ENCODE assay signal across 8 mouse cellular contexts in the genomic region with DNA sequence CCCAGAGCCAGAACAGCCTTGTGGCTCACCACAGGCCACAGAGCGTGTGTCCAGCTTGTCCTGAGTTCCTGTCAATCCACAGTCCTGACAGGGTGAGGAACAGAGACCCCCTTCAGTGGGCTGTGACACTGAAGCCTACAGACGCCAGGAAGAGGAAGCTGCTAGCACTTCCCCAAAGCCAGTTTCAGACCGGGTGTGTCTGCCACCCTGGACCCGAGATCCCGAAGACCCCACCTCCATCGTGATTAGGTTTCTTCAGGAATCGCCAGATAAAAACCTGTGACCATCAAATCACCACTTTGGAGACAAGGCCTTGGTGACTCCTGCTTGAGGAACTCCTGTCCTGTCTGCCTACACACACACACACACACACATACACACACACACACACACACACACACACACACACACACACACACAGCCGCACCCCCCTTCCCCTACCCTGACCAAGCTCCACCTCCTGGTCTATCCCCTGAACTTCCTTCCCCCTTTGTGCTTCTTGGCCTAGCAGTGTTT. TPM values are rescaled to one million over a fixed set of nuclear protein-coding genes. Genes with fewer than 3 reads are reported as not detected.
DNase-seq lines count a peak whose midpoint lies in the region; ATAC-seq and TF ChIP-seq lines count a peak whose summit lies in the region.

No protein-coding gene starts in this region.

- TF ChIP-seq CTCF in intestine, postnatal 0 days (IDR thresholded peaks at IDR 0.05; ENCODE audit: low read depth), result no peak; the same call in 1 of the 2 replicates
- TF ChIP-seq CTCF in kidney, postnatal 0 days (IDR thresholded peaks at IDR 0.05; ENCODE audit: low read depth), result peak; percentile 8; the same call in 1 of the 2 replicates

- no peak for ATAC-seq in intestine, embryonic 15.5 days
- ATAC-seq in intestine, postnatal 0 days, result no peak
- ATAC-seq in kidney, postnatal 0 days (replicated peaks; ENCODE audit: low FRiP score, low read depth), result no peak
- ATAC-seq in megakaryocyte progenitor cell, adult 5-6 weeks (replicated peaks; ENCODE audit: poor library complexity), result peak; percentile 64
- no peak for ATAC-seq in megakaryocyte-erythroid progenitor cell, adult 5-6 weeks (replicated peaks; ENCODE audit: low FRiP score, low TSS enrichment, poor library complexity, severe bottlenecking)

- 0 out of 2 replicates have a peak overlapping the region, but pooled peaks have one; percentile 17 for H3K27ac ChIP-seq in intestine, embryonic 15.5 days
- no peak overlapping the region for H3K27ac ChIP-seq in intestine, postnatal 0 days (ENCODE audit: low read depth, low read length)
- H3K27ac ChIP-seq in kidney, postnatal 0 days, result no peak overlapping the region

- no peaks in the 10 kb centered on the region for H3K9me3 ChIP-seq in intestine, embryonic 15.5 days
- no peaks in the 10 kb centered on the region for H3K9me3 ChIP-seq in intestine, postnatal 0 days (ENCODE audit: control insufficient read depth)
- no peaks in the 10 kb centered on the region for H3K9me3 ChIP-seq in kidney, postnatal 0 days (replicated peaks; ENCODE audit: low read length)

- H3K4me2 ChIP-seq in intestine, embryonic 15.5 days (replicated peaks), result no peak overlapping the region
- no peak overlapping the region for H3K4me2 ChIP-seq in intestine, postnatal 0 days (replicated peaks; ENCODE audit: low read depth)
- no peak overlapping the region for H3K4me2 ChIP-seq in kidney, postnatal 0 days (ENCODE audit: low read length)

- no peaks in the 10 kb centered on the region for H3K27me3 ChIP-seq in intestine, embryonic 15.5 days (replicated peaks)
- H3K27me3 ChIP-seq in intestine, postnatal 0 days (replicated peaks; ENCODE audit: control insufficient read depth, insufficient read depth, low read length), result no peaks in the 10 kb centered on the region
- no peaks in the 10 kb centered on the region for H3K27me3 ChIP-seq in kidney, postnatal 0 days (ENCODE audit: insufficient read depth, low read length)

- H3K4me3 ChIP-seq in intestine, embryonic 15.5 days (replicated peaks), result no peak overlapping the region
- no peak overlapping the region for H3K4me3 ChIP-seq in intestine, postnatal 0 days (ENCODE audit: low read depth, low read length)
- no peak overlapping the region for H3K4me3 ChIP-seq in kidney, postnatal 0 days (replicated peaks; ENCODE audit: low read depth, low read length)

- H3K36me3 ChIP-seq in intestine, embryonic 15.5 days, result no peaks in the 10 kb centered on the region
- H3K36me3 ChIP-seq in intestine, postnatal 0 days (ENCODE audit: control insufficient read depth, insufficient read depth), result no peaks in the 10 kb centered on the region
- H3K36me3 ChIP-seq in kidney, postnatal 0 days (ENCODE audit: insufficient read depth, low read length), result no peaks in the 10 kb centered on the region

- H3K4me1 ChIP-seq in intestine, embryonic 15.5 days (replicated peaks), result peaks cover 13% of the 10 kb centered on the region
- peaks cover 8% of the 10 kb centered on the region; the same call in 1 of the 2 replicates for H3K4me1 ChIP-seq in intestine, postnatal 0 days (replicated peaks; ENCODE audit: control insufficient read depth, insufficient read depth, low read length)
- no peaks in the 10 kb centered on the region; the same call in 1 of the 2 replicates for H3K4me1 ChIP-seq in kidney, postnatal 0 days (replicated peaks; ENCODE audit: insufficient read depth, low read length)

- DNase-seq in MEL-GATA-1-ER (ENCODE audit: extremely low read depth, low read depth), result peak; percentile 54
- DNase-seq in kidney, postnatal 0 days (ENCODE audit: low spot score), result no peak
- no peak for DNase-seq in gastrocnemius, adult 18-20 months (ENCODE audit: low spot score)
- DNase-seq in frontal cortex, adult 2 months (ENCODE audit: extremely low spot score in 1 of 2, low spot score in 1 of 2), result no peak

- no peak overlapping the region for H3K9ac ChIP-seq in intestine, embryonic 15.5 days
- no peak overlapping the region for H3K9ac ChIP-seq in intestine, postnatal 0 days (ENCODE audit: low read depth, low read length)
- no peak overlapping the region for H3K9ac ChIP-seq in kidney, postnatal 0 days (ENCODE audit: low read depth, low read length)

- WGBS in intestine, embryonic 15.5 days, result 32% methylated on average over 8 of the region's 8 CpGs
- WGBS in intestine, postnatal 0 days, result 34% methylated on average over 8 of the region's 8 CpGs
- WGBS in kidney, postnatal 0 days, result 36% methylated on average over 8 of the region's 8 CpGs

RNA-seq across cellular contexts. Expression of gene Gnai2, which starts 5.1 kb away (rescaled TPM):
- polyA plus RNA-seq in intestine, embryonic 15.5 days (2015; fragmentation: Nextera tagmentation; extraction: Ambion mirVana), result 334 and 335 TPM in 2 replicates
- 245 and 265 TPM in 2 replicates for polyA plus RNA-seq in intestine, postnatal 0 days (2015; fragmentation: Nextera tagmentation; extraction: Ambion mirVana)
- polyA plus RNA-seq in kidney, postnatal 0 days (2015; fragmentation: Nextera tagmentation; extraction: Ambion mirVana), result 351 and 359 TPM in 2 replicates
- 333 and 362 TPM in 2 replicates for total RNA-seq in megakaryocyte progenitor cell, adult 5-6 weeks (2015)
- total RNA-seq in megakaryocyte progenitor cell, adult 5-6 weeks (2017), result 423 and 432 TPM in 2 replicates
- total RNA-seq in megakaryocyte-erythroid progenitor cell, adult 5-6 weeks (2014; fragmentation: Nextera tagmentation), result 204 and 225 TPM in 2 replicates
- 215 and 228 TPM in 2 replicates for total RNA-seq in megakaryocyte-erythroid progenitor cell, adult 5-6 weeks (2017)
- 10 to 100 TPM; 59.3 to 75.5 TPM for total RNA-seq in gastrocnemius, adult 18-20 months (2021)
- 334 and 351 TPM in 2 replicates for polyA plus RNA-seq in frontal cortex, adult 2 months (2012; rRNA removed)

RNA-seq across cellular contexts. Expression of gene Slc38a3, which starts 29.0 kb away (rescaled TPM):
- 8.4 and 16.0 TPM in 2 replicates for polyA plus RNA-seq in intestine, embryonic 15.5 days (2015; fragmentation: Nextera tagmentation; extraction: Ambion mirVana)
- polyA plus RNA-seq in intestine, postnatal 0 days (2015; fragmentation: Nextera tagmentation; extraction: Ambion mirVana), result 15.5 and 15.6 TPM in 2 replicates
- 12.9 and 14.7 TPM in 2 replicates for polyA plus RNA-seq in kidney, postnatal 0 days (2015; fragmentation: Nextera tagmentation; extraction: Ambion mirVana)
- not detected in 2 replicates for total RNA-seq in megakaryocyte progenitor cell, adult 5-6 weeks (2015)
- not detected in 2 replicates for total RNA-seq in megakaryocyte progenitor cell, adult 5-6 weeks (2017)
- not detected in 2 replicates for total RNA-seq in megakaryocyte-erythroid progenitor cell, adult 5-6 weeks (2014; fragmentation: Nextera tagmentation)
- not detected in 2 replicates for total RNA-seq in megakaryocyte-erythroid progenitor cell, adult 5-6 weeks (2017)
- 10 to 100 TPM; 57.7 to 62.0 TPM for total RNA-seq in gastrocnemius, adult 18-20 months (2021)
- 256 and 260 TPM in 2 replicates for polyA plus RNA-seq in frontal cortex, adult 2 months (2012; rRNA removed)

RNA-seq across cellular contexts. Expression of gene Sema3b, which starts 31.3 kb away (rescaled TPM):
- polyA plus RNA-seq in intestine, embryonic 15.5 days (2015; fragmentation: Nextera tagmentation; extraction: Ambion mirVana), result 34.7 and 37.5 TPM in 2 replicates
- polyA plus RNA-seq in intestine, postnatal 0 days (2015; fragmentation: Nextera tagmentation; extraction: Ambion mirVana), result 37.1 and 37.3 TPM in 2 replicates
- polyA plus RNA-seq in kidney, postnatal 0 days (2015; fragmentation: Nextera tagmentation; extraction: Ambion mirVana), result 30.5 and 33.3 TPM in 2 replicates
- total RNA-seq in megakaryocyte progenitor cell, adult 5-6 weeks (2015), result not detected in 2 replicates
- total RNA-seq in megakaryocyte progenitor cell, adult 5-6 weeks (2017), result not detected in 2 replicates
- 0.50 TPM in 1 of 2 replicates, not detected in the other for total RNA-seq in megakaryocyte-erythroid progenitor cell, adult 5-6 weeks (2014; fragmentation: Nextera tagmentation)
- total RNA-seq in megakaryocyte-erythroid progenitor cell, adult 5-6 weeks (2017), result not detected in 2 replicates
- 10 to 100 TPM; 11.0 to 11.4 TPM for total RNA-seq in gastrocnemius, adult 18-20 months (2021)
- 2.1 and 3.4 TPM in 2 replicates for polyA plus RNA-seq in frontal cortex, adult 2 months (2012; rRNA removed)

RNA-seq across cellular contexts. Expression of gene Gnat1, which starts 39.2 kb away (rescaled TPM):
- 0.82 and 1.9 TPM in 2 replicates for polyA plus RNA-seq in intestine, embryonic 15.5 days (2015; fragmentation: Nextera tagmentation; extraction: Ambion mirVana)
- polyA plus RNA-seq in intestine, postnatal 0 days (2015; fragmentation: Nextera tagmentation; extraction: Ambion mirVana), result 1.6 and 1.9 TPM in 2 replicates
- polyA plus RNA-seq in kidney, postnatal 0 days (2015; fragmentation: Nextera tagmentation; extraction: Ambion mirVana), result 0.89 and 1.2 TPM in 2 replicates
- 0.12 TPM in 1 of 2 replicates, not detected in the other for total RNA-seq in megakaryocyte progenitor cell, adult 5-6 weeks (2015)
- total RNA-seq in megakaryocyte progenitor cell, adult 5-6 weeks (2017), result not detected in 2 replicates
- total RNA-seq in megakaryocyte-erythroid progenitor cell, adult 5-6 weeks (2014; fragmentation: Nextera tagmentation), result not detected in 2 replicates
- 5.3 TPM in 1 of 2 replicates, not detected in the other for total RNA-seq in megakaryocyte-erythroid progenitor cell, adult 5-6 weeks (2017)
- total RNA-seq in gastrocnemius, adult 18-20 months (2021), result not detected
- polyA plus RNA-seq in frontal cortex, adult 2 months (2012; rRNA removed), result 0.15 and 0.28 TPM in 2 replicates

RNA-seq across cellular contexts. Expression of gene Ifrd2, which starts 52.9 kb away (rescaled TPM):
- polyA plus RNA-seq in intestine, embryonic 15.5 days (2015; fragmentation: Nextera tagmentation; extraction: Ambion mirVana), result 66.4 and 81.9 TPM in 2 replicates
- polyA plus RNA-seq in intestine, postnatal 0 days (2015; fragmentation: Nextera tagmentation; extraction: Ambion mirVana), result 36.9 and 38.9 TPM in 2 replicates
- polyA plus RNA-seq in kidney, postnatal 0 days (2015; fragmentation: Nextera tagmentation; extraction: Ambion mirVana), result 28.9 and 29.9 TPM in 2 replicates
- 68.0 and 93.4 TPM in 2 replicates for total RNA-seq in megakaryocyte progenitor cell, adult 5-6 weeks (2015)
- total RNA-seq in megakaryocyte progenitor cell, adult 5-6 weeks (2017), result 31.5 and 72.4 TPM in 2 replicates
- 226 and 251 TPM in 2 replicates for total RNA-seq in megakaryocyte-erythroid progenitor cell, adult 5-6 weeks (2014; fragmentation: Nextera tagmentation)
- total RNA-seq in megakaryocyte-erythroid progenitor cell, adult 5-6 weeks (2017), result 103 and 192 TPM in 2 replicates
- total RNA-seq in gastrocnemius, adult 18-20 months (2021), result 10 to 100 TPM; 44.6 to 49.7 TPM
- polyA plus RNA-seq in frontal cortex, adult 2 months (2012; rRNA removed), result 17.5 and 18.8 TPM in 2 replicates

Comparison
In these comparisons a context has a peak if more than half of its experiments do, and no peak if none do; other contexts are left out.
1. RNA of gene Slc38a3, which starts 29.0 kb away (polyA plus RNA-seq): 256 to 260 TPM in frontal cortex, adult 2 months; 15.5 to 15.6 TPM in intestine, postnatal 0 days, 12.9 to 14.7 TPM in kidney, postnatal 0 days and 8.4 to 16.0 TPM in intestine, embryonic 15.5 days; every median in the first group is over 10 times any median in the second.